Mouse (Mus musculus): ENCODE results near the gene Ralgps1.

Gene Ralgps1

DNA sequence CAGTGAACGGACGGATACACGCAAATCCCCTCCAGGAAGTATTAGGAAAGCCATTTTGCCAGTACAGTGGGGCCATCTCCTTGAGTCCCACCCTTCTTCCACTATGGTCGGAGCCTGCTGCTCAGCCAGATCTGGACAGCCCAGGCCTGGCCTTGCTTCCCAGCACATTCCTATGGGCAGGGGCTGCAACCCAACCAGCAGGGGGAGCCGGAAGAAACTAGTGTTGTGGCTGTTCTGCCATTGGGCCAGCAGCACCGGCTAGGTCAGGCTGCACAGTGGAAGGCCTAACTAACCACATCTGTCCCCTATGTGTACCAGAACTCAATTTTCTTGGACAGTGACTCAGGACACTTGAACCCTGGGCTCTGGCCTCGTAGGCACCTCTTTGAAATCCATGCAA, 186.0 kb downstream of the Ralgps1 start:
- in situ Hi-C loops (cut with MboI; ENCODE audit: unreplicated experiment in 2 of 2), result no loop called here

DNA sequence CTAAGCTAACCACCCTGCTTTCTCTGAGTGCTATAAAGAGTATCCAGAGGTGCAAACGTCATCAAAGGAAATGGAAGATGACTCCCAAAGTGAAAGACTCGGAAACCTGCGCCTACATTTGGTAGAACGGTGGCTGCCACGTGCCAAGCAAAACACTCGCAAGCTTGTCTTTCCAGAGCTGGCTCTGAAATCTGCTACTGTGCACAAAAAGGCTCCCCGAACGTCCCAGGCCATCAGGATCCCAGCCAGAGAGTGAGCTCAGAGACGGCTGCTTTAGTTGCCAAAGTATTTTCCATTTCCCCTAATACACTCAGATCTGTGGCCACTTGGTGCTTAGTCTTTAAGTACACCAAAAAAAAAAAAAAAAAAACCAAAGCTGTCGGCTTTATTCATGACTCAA, 186.6 kb downstream of the Ralgps1 start:
- in situ Hi-C loops (cut with MboI; ENCODE audit: unreplicated experiment in 2 of 2), result no loop called here

DNA sequence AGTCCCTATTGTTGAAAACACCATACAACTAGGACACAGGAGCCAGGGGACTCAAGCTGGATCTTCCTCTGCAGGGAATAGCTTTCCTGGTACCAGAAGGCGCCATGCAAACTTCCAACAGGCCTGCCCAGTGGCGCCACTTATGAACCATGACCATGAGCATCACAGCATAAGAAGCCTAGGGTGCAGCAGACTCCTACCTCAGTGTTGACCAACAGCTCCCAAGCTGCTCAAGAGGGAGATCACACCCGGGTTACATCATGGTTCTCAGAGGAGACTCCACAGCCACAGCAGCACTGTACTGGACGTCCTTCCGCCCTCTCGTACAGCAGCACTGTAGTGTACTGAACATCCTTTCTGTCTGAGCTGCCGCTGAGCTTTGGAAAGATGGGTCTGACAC, 188.0 kb downstream of the Ralgps1 start:
- in situ Hi-C loops (cut with MboI; ENCODE audit: unreplicated experiment in 2 of 2), result no loop called here

DNA sequence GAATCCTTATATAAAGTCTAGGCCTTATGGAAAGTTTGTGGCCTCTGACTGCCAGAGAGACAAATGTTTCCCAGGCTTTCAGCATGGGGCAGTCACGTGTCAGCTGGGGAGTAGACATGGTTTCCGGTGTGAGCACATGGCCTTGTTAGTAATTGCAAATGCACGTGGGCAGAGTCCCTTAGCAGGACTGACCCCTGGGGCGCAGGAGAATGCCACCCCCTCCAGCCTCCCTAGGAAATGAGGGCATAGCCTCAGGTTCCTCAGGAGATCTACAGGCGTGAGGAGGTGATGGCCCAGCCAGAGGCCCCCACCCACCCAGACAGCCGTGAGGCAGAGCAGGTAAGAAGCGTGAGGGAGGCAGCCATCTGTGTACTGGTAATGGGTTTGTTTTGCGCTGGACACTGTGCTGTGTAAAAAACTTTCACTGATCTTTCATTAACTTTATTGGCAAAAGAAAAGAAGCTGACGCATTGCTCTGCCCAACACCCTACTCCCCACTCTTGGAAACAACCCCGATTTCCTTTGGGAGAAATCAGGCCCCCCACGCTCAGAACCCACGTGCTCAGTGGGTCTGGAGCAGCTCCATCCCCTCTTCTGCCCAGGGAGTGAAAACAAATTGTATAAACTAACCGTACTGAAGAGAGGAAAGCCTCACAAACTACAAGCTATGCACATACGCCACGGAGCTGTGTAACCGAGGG, 191.2 kb downstream of the Ralgps1 start:
- in situ Hi-C loops (cut with MboI; ENCODE audit: unreplicated experiment in 2 of 2), result no loop called here

DNA sequence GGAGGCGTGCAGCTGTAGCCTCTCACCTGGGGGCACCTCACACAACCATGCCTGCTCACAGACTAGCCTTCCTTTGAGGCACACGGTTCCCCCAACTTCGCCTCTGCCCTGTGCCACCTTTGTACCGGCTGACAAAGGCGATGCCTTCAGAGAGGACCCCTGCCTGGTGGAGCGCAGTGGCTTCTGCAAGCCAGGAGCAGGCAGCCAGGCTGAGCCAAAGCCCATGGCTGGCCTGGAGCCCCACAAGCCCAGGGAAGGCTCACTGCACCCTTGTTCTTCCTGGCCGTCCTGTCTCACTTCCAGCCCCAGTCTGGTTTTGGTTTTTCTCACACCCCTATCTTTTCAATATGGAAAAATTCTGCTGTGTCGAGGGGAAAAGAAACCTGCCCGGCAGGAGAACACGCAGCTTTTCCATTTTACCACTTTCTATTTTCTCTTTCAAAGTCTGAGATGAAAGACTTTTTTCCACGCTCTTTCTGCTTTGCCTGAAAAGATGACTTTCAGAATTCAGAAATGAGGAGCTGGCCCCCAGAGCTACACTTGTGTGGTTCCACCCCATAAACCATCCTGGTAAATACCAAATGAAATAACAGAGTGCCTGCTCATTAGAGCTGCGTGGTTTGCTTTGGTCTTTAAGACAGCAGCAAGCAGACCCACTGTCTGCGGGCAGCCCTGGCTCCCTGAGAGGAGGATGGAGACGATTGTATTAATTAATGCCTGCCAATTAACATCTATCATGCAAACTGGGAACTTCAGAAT, 191.9 kb downstream of the Ralgps1 start:
- in situ Hi-C loops (cut with MboI; ENCODE audit: unreplicated experiment in 2 of 2), result no loop called here

DNA sequence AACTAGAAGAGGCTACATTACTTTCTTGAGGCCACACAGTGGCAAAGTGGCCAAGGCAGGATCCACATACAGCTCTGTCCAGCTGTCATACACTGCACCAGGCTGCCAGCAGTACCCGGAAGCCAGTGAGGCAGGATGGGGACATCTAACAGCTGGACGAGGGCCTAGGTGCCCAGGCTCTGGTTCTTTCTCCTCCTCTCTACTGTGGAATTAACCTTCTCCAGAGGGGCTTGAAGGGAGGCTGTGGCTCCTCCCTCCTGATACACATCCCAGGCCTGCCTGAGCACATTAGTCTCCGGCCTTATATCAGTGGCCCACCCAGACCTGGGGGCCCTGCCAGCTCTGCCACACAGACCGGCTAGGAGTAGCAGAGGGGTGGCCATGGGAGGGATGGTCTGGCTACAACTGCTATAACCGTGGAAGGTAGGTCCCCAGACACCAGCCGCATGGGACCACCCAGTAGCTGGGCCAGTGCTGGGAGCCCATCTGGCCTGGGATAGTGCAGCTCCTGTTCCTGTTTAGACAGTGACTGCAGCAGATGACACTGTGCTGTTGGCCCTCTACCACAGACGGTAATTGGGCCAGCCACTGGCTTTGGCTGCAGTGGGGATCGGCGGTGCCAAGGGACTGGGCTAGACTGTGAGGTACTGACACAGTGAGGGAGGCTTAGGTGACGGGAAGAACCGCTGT, 192.9 kb downstream of the Ralgps1 start:
- in situ Hi-C loops (cut with MboI; ENCODE audit: unreplicated experiment in 2 of 2), result no loop called here

DNA sequence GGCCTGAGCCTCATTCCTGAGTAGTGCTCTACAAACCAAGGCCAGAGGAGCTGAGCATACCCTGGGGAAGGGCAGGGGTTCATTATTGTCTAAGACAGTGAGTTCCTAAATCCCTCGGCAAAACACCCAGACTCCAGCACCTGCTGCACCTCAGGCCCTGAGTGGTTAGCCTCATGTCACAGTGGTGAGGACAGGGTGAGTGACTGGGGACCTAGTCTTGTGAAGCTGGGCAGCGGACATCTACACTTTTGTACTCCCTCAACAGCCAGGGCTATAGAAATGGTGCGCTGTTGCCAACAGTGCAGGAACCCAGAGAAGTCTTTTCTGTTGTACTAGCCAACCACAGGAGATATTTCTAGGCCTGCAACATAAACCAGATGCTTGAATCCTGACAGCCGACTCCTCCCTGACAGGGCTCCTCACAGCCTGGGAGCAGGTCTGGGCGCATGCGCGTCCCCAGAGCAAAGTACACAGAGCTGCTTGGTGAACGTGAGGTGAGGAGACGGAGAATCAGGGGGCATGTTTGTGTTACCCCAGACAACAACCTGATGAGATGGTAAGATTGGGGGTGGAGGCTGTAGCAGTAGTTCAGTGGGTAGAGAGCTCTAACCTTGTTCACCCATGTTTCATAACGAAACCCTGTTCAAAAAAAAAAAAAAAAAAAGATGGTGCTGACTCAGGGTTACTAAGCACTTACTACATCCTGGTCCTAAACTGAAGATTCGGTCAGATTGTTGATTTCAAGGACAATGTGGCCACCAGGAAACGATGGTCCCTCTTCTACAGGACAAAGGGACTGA, 193.6 kb downstream of the Ralgps1 start:
- in situ Hi-C loops (cut with MboI; ENCODE audit: unreplicated experiment in 2 of 2), result no loop called here

DNA sequence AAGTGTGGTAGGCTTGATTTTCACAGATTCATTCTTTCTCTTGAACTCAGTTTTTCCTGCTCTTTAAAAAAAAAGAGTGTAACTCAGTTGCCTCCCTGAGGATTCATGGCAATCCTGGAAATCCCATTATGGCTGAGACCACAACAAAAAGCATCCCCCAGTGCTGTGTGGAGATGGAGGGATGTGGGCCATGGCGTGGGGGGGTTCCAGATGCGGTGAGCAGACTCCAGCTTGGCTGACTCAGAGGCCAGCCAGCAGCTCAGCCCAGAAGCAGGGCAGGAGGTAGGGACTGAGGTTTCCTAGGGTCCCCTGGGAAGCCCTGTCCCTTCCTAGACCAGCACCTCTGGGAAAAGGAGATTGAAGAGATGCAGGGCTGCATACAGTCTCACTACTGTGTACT, 194.4 kb downstream of the Ralgps1 start:
- in situ Hi-C loops (cut with MboI; ENCODE audit: unreplicated experiment in 2 of 2), result no loop called here

DNA sequence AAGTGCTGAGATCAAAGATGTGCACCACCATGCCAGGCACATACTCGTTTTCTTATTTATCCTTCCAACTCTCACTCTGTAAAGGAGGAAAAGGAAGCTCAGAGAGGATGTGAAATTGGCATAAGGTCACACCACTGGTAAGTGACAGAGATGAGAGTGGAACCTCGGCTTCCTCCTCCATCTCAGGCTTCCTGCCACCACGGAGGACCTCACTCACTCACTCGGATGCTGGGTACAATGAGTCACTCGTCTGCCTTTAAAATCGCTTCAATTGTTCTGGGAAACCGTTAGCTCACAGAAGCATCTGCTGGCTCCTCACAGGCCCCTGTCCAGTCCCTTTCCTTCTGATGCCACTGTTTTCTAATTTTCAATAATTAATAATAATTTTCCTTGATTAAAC, 194.8 kb downstream of the Ralgps1 start:
- in situ Hi-C loops (cut with MboI; ENCODE audit: unreplicated experiment in 2 of 2), result no loop called here

DNA sequence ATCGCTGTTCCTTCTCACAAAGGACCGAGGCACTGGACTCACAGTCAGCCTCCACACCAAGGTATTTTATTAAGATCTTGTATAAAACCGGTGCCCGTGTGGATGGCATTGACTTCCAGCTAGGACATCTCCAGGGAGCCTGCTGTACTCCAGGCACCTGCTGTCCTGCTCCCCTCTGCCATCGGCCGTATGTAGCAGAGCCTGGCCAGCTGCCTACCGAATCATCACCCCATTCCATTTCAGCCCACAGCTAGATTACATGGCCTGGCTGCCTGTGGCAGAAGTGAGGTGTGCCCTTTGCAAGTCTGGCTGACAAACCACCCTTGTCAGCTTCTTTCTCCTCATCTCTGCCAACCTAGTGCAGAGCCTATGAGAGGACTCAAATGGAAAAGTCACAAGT, 197.6 kb downstream of the Ralgps1 start:
- in situ Hi-C loops (cut with MboI; ENCODE audit: unreplicated experiment in 2 of 2), result no loop called here

DNA sequence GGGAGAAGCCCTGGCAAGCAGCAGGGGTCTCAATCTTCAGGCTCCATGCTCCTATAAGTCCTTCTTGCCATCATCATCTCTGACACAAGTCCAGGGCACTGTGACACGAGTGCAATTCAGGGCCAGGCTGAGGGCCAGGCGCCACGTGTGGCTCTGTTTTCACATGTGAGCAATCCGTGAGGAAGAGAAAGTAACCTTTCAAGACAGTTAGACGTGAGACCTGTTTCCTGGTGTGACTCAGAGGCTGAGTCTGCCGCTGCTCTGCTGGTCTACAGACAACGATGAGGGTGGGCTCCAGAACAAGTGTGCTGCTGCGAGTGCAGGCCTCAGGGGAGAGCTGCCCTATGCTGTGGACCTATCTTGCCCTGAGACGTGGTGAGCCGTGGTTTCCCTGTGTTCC, 198.2 kb downstream of the Ralgps1 start:
- in situ Hi-C loops (cut with MboI; ENCODE audit: unreplicated experiment in 2 of 2), result no loop called here

DNA sequence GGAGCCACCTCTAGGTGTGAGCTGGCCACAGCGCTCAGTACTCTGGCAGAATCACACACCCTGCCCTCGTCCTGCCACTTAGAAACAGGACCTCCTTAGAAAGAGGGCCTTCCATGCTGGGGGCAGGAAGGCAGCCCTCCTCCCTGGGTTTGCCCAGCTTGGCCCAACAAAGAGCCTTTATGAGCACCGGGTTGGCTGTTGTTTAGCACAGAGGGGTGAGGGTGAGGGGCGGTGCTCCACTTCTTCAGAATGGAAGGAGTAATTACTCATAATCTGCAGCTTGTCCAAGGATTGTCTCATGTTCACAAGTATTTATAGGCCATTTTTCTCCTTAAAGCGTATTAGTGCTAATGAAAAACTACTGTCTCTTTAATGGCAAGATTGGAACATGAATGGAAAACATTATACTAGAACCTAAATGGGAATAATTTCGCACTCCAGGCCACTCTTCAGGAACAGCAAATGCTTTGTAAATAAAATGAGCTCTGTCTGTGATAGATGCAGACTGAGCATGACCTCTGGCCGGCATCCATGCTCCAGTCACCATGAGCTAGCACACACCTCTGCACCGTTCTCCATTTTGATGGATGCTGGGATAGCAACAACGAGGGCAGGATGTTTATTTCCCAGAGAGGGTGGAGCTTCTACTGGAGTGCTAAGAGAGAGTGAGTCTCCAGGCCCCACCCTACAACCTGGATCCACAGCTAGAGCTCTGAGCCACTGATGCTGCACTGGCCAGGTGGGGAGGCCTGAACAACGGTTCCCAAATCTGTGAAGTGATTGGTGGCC, 200.3 kb downstream of the Ralgps1 start:
- in situ Hi-C loops (cut with MboI; ENCODE audit: unreplicated experiment in 2 of 2), result no loop called here

DNA sequence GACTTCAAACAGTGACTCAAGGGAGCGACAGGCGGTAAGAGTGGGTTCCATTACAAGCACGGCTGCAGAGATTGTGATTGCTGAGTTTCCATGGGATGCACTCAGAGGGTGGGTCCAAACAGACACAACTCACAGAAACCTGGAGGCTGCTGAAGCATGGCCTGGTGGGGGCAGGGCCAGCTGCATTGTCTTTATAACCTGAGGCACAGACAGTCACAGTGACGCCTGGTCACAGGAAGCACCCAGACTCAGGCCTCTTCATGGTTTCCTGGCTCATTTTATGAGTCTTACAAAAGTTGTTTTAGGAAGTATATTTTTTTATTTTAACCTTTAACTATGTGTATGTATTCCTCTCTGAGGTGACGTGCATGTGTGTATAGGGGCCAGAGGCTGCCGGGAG, 201.8 kb downstream of the Ralgps1 start:
- in situ Hi-C loops (cut with MboI; ENCODE audit: unreplicated experiment in 2 of 2), result no loop called here

DNA sequence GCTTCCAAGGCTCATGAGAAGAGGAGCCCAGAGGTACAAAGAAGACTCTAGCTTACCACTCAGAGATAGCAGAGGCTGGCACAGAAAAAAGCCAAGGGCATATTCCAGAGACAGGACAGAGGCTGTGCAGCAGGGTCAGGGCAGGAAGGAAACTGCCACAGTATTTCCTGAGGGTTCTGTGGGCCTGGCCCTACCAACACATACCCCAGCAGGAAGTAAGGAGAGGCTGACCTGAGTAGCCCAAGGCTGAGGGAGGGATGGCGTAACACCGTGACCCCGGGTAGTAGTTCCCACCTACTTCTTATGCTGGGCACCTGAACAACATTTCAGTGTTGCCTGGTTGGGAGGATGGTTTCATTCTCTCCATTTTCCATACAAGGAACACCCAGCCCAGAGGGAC, 204.2 kb downstream of the Ralgps1 start:
- in situ Hi-C loops (cut with MboI; ENCODE audit: unreplicated experiment in 2 of 2), result no loop called here

DNA sequence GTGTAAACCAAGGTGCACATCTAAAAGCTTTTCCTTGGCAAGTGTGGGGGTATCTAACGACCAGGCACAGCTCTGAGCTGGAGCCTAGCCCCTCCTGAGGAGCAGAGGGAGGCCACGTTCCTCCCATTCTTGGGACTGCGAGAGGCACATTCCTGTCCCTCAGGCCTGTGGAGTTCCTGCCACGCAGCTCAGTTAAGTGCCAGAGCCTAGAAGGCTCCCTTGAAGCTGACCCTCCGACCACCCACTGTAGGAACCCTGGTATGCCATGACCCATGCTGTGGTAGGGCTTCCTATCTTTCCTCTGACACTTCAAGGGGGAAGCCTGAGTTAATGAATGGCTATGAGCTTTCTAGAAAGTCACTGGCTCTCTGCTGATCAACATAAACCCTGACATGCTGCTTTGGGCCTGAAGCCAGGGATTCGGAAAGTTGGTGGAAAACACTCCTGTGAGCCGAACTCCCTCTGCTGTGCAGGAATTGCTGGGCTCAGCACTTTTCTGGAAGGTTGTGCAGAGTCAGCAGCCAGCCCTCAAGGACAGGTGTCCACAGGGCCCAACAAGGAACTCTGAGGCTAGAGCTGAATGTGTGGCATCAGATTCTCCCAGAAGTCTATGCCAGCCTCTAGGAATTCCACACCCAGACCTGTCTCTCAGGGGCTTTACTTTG, 205.4 kb downstream of the Ralgps1 start:
- in situ Hi-C loops (cut with MboI; ENCODE audit: unreplicated experiment in 2 of 2), result no loop called here

DNA sequence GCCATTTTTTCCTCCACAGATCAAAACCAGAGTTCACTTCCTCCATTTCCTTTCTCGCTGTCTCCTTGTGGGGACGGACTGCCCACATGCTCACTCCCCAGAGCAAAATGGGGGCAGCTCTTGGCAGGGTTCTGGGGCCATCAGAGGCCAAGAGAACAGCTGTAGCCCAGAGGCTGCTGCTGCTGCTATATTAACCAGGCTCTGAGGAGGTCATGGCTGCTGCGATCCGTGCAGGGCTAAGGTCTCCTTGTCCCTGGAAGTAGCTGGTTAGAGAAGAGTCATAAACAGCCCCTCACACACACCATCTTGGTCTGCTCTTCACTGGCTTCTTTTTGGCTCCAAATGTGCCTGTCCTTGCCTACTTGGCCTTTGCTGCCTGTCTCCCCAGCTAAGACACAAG, 206.1 kb downstream of the Ralgps1 start:
- in situ Hi-C loops (cut with MboI; ENCODE audit: unreplicated experiment in 2 of 2), result no loop called here

DNA sequence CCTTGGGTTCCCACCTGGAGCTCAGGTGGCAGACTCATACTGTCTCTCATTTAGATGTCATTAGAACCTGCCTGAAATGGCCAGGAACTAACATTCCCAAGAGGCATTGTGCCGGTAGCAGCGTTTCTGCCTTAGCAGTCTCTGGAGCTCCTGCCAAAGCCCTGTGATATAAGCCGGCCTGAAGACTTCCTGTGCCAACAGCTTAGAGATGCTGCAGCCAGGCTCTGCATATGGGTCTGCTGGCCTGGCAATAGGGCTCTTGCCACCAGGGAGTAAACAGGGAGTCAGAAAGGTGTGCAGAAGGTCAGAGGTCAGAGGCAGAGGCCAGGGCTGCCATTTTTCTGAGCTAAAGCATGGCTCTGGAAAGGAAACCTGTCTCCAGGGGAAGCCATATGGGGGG, 206.6 kb downstream of the Ralgps1 start:
- in situ Hi-C loops (cut with MboI; ENCODE audit: unreplicated experiment in 2 of 2), result no loop called here

DNA sequence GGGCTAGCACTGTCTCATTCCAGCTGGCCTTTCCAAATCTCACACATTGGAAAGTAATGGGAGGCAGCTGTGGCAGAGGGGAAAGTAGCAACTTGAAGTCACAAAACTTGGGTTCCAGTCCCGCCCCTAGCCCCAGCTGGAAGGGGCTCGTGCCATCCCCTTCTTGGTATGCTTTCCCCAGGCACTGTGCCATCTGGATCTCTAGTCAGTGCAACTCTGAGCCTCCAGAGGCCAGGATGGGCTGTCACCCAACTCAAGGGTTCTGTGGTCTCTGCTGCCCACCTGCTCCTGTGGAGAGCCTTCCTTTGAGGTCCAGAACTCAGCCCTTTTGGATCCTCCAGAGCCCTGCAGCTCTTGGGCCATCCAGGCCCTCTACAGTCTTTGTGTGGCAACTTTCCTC, 209.2 kb downstream of the Ralgps1 start:
- in situ Hi-C loops (cut with MboI; ENCODE audit: unreplicated experiment in 2 of 2), result no loop called here

DNA sequence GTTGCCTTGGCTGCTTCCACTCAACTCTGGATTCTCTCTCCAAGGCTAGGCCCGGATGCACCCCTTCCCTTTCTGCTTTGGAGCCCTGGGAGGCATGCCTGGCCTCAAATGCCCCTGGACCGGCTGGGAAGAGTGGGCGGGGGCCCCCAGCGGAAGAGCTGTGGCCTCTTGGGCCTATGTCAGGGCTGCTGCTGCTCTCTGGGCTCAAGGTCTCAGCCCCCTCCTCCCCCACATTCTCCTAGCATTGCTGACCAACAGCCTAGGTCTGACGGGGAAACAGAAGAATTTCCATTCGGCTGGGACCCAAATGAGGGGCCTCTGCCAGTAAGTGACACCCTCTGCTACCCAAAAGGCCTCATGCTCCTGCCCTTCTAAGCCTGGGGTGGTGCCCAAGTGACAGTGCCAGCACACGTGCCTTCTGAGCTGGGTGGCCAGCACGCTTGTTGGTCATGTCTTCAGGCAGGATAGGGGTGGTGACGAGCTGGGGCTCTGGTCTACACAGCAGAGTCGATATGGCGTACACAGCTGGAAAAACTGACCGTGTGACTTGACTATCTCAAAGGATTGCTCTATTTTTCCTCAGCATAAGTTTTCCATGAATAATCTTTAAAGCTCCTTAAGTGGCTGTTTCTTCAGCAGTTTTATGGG, 210.8 kb downstream of the Ralgps1 start:
- in situ Hi-C loops (cut with MboI; ENCODE audit: unreplicated experiment in 2 of 2), result no loop called here

Measured in v-Abl transformed pro-B cells (cell line).